Mouse (Mus musculus): ENCODE results near the gene Brdt. TPM values are rescaled to one million over a fixed set of nuclear protein-coding genes. Genes with fewer than 3 reads are reported as not detected.

Gene Brdt
- polyA plus RNA-seq, 1 experiment from 2014 or later, result 1.4 TPM

DNA sequence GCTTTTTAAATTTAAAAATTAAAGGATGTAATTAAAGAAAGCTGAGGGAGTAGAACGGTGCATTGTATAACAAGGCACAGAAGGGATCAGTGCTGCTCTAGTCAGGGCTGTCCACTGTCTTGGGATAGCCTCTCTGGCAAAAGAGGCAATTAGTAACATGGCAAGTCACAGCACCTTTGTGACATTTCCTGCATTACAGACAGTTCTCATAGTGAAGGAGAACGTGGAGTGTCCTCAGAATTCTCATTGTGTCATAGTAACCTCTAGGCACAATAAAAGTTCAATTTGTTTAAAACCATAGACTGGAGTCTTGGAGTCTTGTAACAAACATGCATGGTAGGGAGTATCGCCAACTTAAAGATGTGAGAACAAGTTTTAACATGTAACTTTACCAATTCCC, 100.3 kb downstream of the Brdt start, which contains the start of gene Lpcat2b:
Gene Lpcat2b, plus strand, starts transcription at position 301 of the 400 bp plus-strand sequence.
- Histone ChIP-seq H3K9ac (ENCODE audit: low read depth, low read length) (no peak within 1 kb of the TSS), H3K9me3 (replicated peaks; ENCODE audit: low read length) (no peaks in the 10 kb centered on the region), H3K4me2 (ENCODE audit: low read length) (no peak within 1 kb of the TSS), H3K36me3 (ENCODE audit: insufficient read depth, low read length) (no peaks in the 10 kb centered on the region), H3K4me3 (replicated peaks; ENCODE audit: low read depth, low read length) (no peak within 1 kb of the TSS), H3K4me1 (replicated peaks; ENCODE audit: insufficient read depth, low read length) (no peaks in the 10 kb centered on the region), H3K27ac (no peak within 1 kb of the TSS), H3K27me3 (ENCODE audit: insufficient read depth, low read length) (no peaks in the 10 kb centered on the region)
- TF ChIP-seq CTCF (IDR thresholded peaks at IDR 0.05; ENCODE audit: low read depth), result no peak
- DNase-seq (ENCODE audit: low spot score) (no peak), ATAC-seq (replicated peaks; ENCODE audit: low FRiP score, low read depth) (no peak)
- 78% methylated on average over 3 of the region's 3 CpGs for WGBS

- ATAC-seq (replicated peaks; ENCODE audit: low FRiP score, low read depth) (no peak), DNase-seq (ENCODE audit: low spot score) (no peak)
- Histone ChIP-seq H3K9me3 (replicated peaks; ENCODE audit: low read length) (no peaks in the 10 kb centered on the region), H3K4me3 (replicated peaks; ENCODE audit: low read depth, low read length) (no peak overlapping the region), H3K27ac (no peak overlapping the region), H3K27me3 (ENCODE audit: insufficient read depth, low read length) (no peaks in the 10 kb centered on the region), H3K36me3 (ENCODE audit: insufficient read depth, low read length) (no peaks in the 10 kb centered on the region), H3K9ac (ENCODE audit: low read depth, low read length) (no peak overlapping the region), H3K4me1 (replicated peaks; ENCODE audit: insufficient read depth, low read length) (no peaks in the 10 kb centered on the region), H3K4me2 (ENCODE audit: low read length) (no peak overlapping the region)
- WGBS, result 80% methylated on average over 5 of the region's 5 CpGs
- TF ChIP-seq CTCF (IDR thresholded peaks at IDR 0.05; ENCODE audit: low read depth), result no peak
These were observed 103.0 kb downstream of the Brdt start for GRCm38 (mm10) chr5:107434001-107434400.

GRCm38 (mm10) chr5:107436185-107436584, 105.2 kb downstream of the Brdt start:
- no peak for TF ChIP-seq CTCF (IDR thresholded peaks at IDR 0.05; ENCODE audit: low read depth)

More at GRCm38 (mm10) chr5:107436185-107436584, 105.2 kb downstream of the Brdt start:
- Histone ChIP-seq H3K4me2 (ENCODE audit: low read length) (no peak overlapping the region), H3K4me3 (replicated peaks; ENCODE audit: low read depth, low read length) (no peak overlapping the region), H3K27ac (no peak overlapping the region), H3K4me1 (replicated peaks; ENCODE audit: insufficient read depth, low read length) (no peaks in the 10 kb centered on the region), H3K27me3 (ENCODE audit: insufficient read depth, low read length) (no peaks in the 10 kb centered on the region), H3K36me3 (ENCODE audit: insufficient read depth, low read length) (no peaks in the 10 kb centered on the region), H3K9me3 (replicated peaks; ENCODE audit: low read length) (no peaks in the 10 kb centered on the region), H3K9ac (ENCODE audit: low read depth, low read length) (no peak overlapping the region)
- 91% methylated on average over 6 of the region's 6 CpGs for WGBS
- no peak for DNase-seq (ENCODE audit: low spot score)
- no peak for ATAC-seq (replicated peaks; ENCODE audit: low FRiP score, low read depth)

Other genes with a start within 250 kb of the Brdt start
- 10.5 and 10.8 TPM in 2 replicates for gene Tgfbr3, start 41.5 kb upstream of the Brdt start, polyA plus RNA-seq (2015; fragmentation: Nextera tagmentation; extraction: Ambion mirVana)
- gene Ephx4, start 71.6 kb downstream of the Brdt start, polyA plus RNA-seq (2015; fragmentation: Nextera tagmentation; extraction: Ambion mirVana), result 1.5 and 1.8 TPM in 2 replicates
- not detected in 2 replicates for gene Lpcat2b, start 100.4 kb downstream of the Brdt start, polyA plus RNA-seq (2015; fragmentation: Nextera tagmentation; extraction: Ambion mirVana)
- gene Btbd8, start 106.8 kb downstream of the Brdt start, polyA plus RNA-seq (2015; fragmentation: Nextera tagmentation; extraction: Ambion mirVana), result 2.9 and 3.1 TPM in 2 replicates
- gene Gm42669, start 176.5 kb downstream of the Brdt start, polyA plus RNA-seq (2015; fragmentation: Nextera tagmentation; extraction: Ambion mirVana), result 0.16 and 0.18 TPM in 2 replicates
- gene 1700028K03Rik, start 203.6 kb downstream of the Brdt start, polyA plus RNA-seq (2015; fragmentation: Nextera tagmentation; extraction: Ambion mirVana), result 0.05 and 0.19 TPM in 2 replicates